Mouse (Mus musculus): ENCODE results near the gene Clrn2. TPM values are rescaled to one million over a fixed set of nuclear protein-coding genes. Genes with fewer than 3 reads are reported as not detected.
A peak's percentile ranks its signal among the peaks of the same experiment; 100 is the strongest.

Clrn2 gene
- polyA plus RNA-seq, 1 experiment: not detected

DNA sequence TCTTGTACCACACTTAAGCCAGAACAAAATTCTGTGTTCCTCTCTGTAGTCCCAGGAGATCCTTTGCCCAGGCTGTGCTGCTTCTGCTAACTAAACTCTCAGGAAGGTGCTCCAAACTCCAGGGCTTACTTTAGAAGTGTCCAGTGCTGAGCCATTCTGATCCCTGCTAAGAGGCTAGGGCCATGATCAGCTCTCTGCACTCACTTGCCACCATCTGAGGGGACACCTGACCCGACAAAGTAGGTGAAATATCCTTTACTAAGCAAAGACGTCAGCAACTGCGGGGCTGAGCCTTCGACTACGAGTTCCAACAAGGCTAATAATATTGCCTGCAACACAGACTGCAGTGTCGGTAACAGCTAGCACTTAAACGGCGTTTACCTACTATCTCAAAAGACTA is 4.3 kb upstream of the Clrn2 start:
- TF ChIP-seq POLR2A (IDR thresholded peaks at IDR 0.05; ENCODE audit: borderline replicate concordance, extremely low read depth, low read depth, low read length) (no peak), CTCF (IDR thresholded peaks at IDR 0.05; ENCODE audit: insufficient read depth, low read length) (no peak)
- WGBS: 5% methylated on average over 8 of the region's 8 CpGs
- no peak overlapping the region for H3K4me3 ChIP-seq (replicated peaks; ENCODE audit: extremely low read depth, low read depth, low read length)

DNA sequence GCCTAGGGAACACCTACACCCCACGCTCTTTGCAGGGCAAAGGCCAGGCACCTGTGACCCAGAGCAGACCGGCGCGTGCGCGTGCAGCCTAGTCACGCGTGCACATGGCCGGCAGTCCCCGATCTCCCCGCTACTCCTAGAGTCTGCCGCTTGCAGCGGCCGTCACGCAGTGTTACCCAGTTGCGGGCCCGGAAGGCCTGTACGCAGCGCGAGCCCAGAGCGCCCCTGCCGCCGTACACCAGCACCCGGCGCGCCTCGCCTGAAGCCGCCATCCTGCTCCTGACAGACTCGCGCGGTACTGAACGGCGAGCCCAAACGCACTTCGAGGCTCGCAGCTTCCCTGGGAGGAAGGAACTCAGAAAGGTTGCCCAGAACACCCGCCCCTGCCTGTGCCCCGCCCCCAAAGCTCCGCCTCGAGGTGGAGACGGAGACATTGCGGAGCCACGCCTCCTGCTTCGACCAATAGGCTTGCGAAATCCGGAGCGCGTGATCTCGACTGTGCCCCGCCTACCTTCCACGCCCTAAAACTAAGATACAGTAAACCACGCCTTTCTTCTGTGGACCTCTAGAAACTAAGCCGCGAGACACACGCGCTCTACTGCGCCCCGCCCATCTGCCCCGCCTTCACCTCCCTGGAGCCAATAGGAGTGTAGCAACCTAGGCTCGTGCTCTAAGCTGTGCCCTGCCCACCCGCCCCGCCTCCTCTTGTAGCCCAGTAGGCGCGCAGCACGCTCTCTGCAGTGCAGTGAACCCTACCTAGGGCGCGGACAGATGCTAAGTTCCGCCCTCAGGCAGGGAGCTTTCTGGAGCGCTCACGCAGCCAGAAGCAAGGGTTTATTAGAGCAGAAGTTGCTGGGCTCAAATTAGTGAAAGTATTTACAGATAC is 3.5 kb upstream of the Clrn2 start, which contains the start of gene Qdpr:
Gene Qdpr (minus strand): TSS at position 406 of the 886 bp plus-strand sequence.
- TF ChIP-seq CTCF (IDR thresholded peaks at IDR 0.05; ENCODE audit: insufficient read depth, low read length): no peak
- TF ChIP-seq POLR2A (IDR thresholded peaks at IDR 0.05; ENCODE audit: borderline replicate concordance, extremely low read depth, low read depth, low read length): peak; percentile 77; the same call in 1 of the 2 replicates
- under 1% methylated on average over 70 of the region's 70 CpGs for WGBS

More for the DNA sequence above, 4.3 kb upstream of the Clrn2 start:
- 0 out of 2 replicates have a peak, but pooled peaks cover 2% of the 10 kb centered on the region for H3K4me1 ChIP-seq (ENCODE audit: control insufficient read depth, insufficient read depth, low read length)
- peak; percentile 8 for DNase-seq

DNA sequence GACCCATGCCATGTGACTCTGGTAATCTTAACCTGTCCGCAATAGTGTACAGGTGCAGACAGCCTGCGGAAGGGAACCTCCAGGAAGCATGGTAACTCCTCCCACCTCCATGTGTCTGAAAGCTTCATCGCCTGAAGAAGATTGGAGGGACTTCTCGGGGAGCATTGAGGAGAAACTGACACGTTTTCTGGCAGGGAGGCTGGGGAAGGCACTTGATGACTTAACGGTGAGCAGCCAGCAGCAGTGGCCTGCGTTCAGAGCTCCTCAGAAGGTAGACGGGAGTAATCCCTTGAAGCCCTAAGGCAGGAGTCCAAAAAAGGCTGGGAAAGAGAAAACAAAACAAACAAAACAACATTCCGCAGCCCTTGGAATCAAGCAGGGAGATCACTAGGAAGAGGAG is 905 bp downstream of the Clrn2 start:
- Histone ChIP-seq H3K4me1 (ENCODE audit: control insufficient read depth, insufficient read depth, low read length) (no peaks in the 10 kb centered on the region), H3K4me3 (replicated peaks; ENCODE audit: extremely low read depth, low read depth, low read length) (no peak overlapping the region)
- WGBS: 31% methylated on average over 9 of the region's 9 CpGs
- TF ChIP-seq CTCF (IDR thresholded peaks at IDR 0.05; ENCODE audit: insufficient read depth, low read length): no peak
- TF ChIP-seq POLR2A (IDR thresholded peaks at IDR 0.05; ENCODE audit: borderline replicate concordance, extremely low read depth, low read depth, low read length): no peak
- DNase-seq: no peak

More for the DNA sequence above, 3.5 kb upstream of the Clrn2 start, which contains the start of gene Qdpr:
- Histone ChIP-seq H3K4me3 (replicated peaks; ENCODE audit: extremely low read depth, low read depth, low read length) (peak within 1 kb of the TSS; percentile 58), H3K4me1 (ENCODE audit: control insufficient read depth, insufficient read depth, low read length) (0 out of 2 replicates have a peak, but pooled peaks cover 2% of the 10 kb centered on the region)
- DNase-seq: peak; percentile 89

DNA sequence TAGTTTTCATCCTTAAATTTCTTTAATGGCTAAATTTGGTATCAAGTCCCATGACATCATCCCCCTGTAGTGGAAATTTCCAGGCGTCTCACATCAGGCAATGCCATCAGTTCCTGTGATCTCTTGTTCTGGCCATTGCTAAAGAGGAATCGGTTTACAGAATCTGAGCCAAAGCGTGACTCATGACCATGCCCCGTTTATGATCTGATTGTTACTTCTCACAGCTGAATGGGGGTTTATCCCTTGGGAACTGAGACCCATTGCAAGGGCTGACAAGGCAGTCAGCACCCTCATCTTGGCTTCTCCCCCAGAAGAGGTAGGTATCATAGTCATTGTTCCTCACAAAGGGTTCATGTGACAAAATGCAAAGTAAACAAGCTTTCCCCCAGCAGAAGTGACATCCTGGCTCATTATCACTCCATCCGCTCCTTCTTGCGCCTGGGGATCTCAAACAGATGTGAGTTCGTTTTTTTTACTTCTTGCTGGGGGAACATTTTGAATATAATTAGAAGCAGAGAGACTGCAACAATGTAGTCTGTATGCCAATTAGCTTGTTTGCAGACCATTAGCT is 19.4 kb downstream of the Clrn2 start:
- TF ChIP-seq POLR2A (IDR thresholded peaks at IDR 0.05; ENCODE audit: borderline replicate concordance, extremely low read depth, low read depth, low read length) (no peak), CTCF (IDR thresholded peaks at IDR 0.05; ENCODE audit: insufficient read depth, low read length) (no peak)
- 18% methylated on average over 7 of the region's 7 CpGs for WGBS
- no peak overlapping the region for H3K4me3 ChIP-seq (replicated peaks; ENCODE audit: extremely low read depth, low read depth, low read length)
- H3K4me1 ChIP-seq (ENCODE audit: control insufficient read depth, insufficient read depth, low read length): no peaks in the 10 kb centered on the region
- DNase-seq: no peak

DNA sequence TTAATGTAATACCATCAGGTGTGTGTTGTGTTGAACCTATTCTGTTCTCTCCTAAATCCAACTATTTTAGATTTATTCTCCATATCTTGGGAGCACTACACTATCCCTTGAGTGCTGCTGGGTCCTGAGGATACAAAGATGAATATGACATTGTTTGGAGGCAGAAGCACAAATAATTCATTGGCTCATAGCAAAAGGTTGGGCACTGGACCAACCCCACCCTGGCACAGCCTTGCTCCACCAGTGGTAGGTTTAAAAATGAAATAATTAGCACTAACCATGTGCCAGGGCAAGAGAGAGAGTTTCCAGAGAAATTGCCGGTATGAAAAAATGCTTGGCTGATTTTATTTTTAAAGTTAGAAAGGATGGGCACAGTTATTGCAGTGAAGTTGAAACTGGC is 20.0 kb downstream of the Clrn2 start:
- H3K4me1 ChIP-seq (ENCODE audit: control insufficient read depth, insufficient read depth, low read length): no peaks in the 10 kb centered on the region
- WGBS: 51% methylated on average over 1 of the region's 1 CpGs
- H3K4me3 ChIP-seq (replicated peaks; ENCODE audit: extremely low read depth, low read depth, low read length): no peak overlapping the region
- TF ChIP-seq CTCF (IDR thresholded peaks at IDR 0.05; ENCODE audit: insufficient read depth, low read length): no peak
- no peak for TF ChIP-seq POLR2A (IDR thresholded peaks at IDR 0.05; ENCODE audit: borderline replicate concordance, extremely low read depth, low read depth, low read length)
- DNase-seq: no peak

DNA sequence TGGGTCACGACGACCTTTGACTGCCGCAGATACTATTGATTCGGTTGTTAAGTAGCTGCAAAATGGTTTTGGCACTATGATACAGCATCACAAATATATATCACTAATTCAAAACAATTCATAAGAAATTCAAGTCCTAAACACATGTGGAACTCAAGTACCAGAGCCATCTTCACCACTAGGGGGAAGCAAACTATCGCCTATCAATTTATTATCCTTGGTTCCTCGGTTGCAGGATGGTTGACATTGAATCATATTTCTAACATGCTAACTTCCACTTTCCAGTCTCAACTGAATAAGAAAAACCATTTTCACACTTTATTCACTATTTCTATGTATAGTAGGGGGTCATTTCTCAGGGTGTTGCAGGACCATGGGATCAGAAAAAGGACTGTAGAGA is 20.7 kb downstream of the Clrn2 start:
- DNase-seq: no peak
- WGBS: 22% methylated on average over 6 of the region's 6 CpGs

DNA sequence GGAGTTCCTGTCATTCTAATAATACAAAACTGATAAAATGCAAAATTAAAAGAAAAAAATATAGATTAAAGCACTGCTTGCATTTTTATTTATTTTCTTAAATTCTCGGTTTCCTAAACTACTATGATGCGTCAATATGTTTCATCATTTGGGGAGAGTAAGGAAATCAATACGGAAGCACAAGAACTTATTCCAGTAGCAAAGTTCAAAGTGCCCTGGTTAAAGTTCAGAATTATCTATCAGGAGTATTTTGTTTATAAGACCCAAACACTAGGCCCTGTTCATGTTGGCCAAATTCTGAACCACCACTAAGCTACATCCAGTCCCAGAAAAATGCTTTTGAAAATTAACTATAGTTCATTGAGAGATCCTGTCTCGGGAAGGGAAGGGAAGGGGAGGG is 21.2 kb downstream of the Clrn2 start:
- Histone ChIP-seq H3K4me1 (ENCODE audit: control insufficient read depth, insufficient read depth, low read length) (no peaks in the 10 kb centered on the region), H3K4me3 (replicated peaks; ENCODE audit: extremely low read depth, low read depth, low read length) (no peak overlapping the region)
- TF ChIP-seq POLR2A (IDR thresholded peaks at IDR 0.05; ENCODE audit: borderline replicate concordance, extremely low read depth, low read depth, low read length) (no peak), CTCF (IDR thresholded peaks at IDR 0.05; ENCODE audit: insufficient read depth, low read length) (no peak)
- WGBS: 68% methylated on average over 3 of the region's 4 CpGs
- DNase-seq: no peak

More for the DNA sequence above, 20.7 kb downstream of the Clrn2 start:
- TF ChIP-seq POLR2A (IDR thresholded peaks at IDR 0.05; ENCODE audit: borderline replicate concordance, extremely low read depth, low read depth, low read length): no peak
- TF ChIP-seq CTCF (IDR thresholded peaks at IDR 0.05; ENCODE audit: insufficient read depth, low read length): peak; percentile 55; the same call in 1 of the 2 replicates
- no peak overlapping the region for H3K4me3 ChIP-seq (replicated peaks; ENCODE audit: extremely low read depth, low read depth, low read length)
- H3K4me1 ChIP-seq (ENCODE audit: control insufficient read depth, insufficient read depth, low read length): no peaks in the 10 kb centered on the region

DNA sequence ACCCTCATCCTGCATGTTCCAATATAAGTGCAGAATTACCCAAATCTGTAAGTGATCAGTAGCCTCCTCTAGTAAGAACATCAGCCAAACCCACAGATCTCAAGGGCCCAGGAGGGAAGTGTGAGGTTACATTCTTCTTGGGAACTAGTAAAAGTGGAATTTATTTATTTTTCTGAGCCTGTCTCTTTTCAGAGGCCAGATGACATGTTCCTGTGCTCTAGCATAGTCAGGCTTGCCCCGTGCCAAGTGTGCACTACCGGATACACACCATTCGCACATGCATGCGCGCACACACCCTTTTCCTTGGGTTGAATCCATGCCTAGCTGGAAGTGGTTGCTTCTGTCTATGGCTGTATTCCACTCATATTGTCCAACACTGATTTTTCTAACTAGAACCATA is 22.2 kb downstream of the Clrn2 start:
- Histone ChIP-seq H3K4me3 (replicated peaks; ENCODE audit: extremely low read depth, low read depth, low read length) (no peak overlapping the region), H3K4me1 (ENCODE audit: control insufficient read depth, insufficient read depth, low read length) (no peaks in the 10 kb centered on the region)
- no peak for DNase-seq
- TF ChIP-seq CTCF (IDR thresholded peaks at IDR 0.05; ENCODE audit: insufficient read depth, low read length): no peak
- TF ChIP-seq POLR2A (IDR thresholded peaks at IDR 0.05; ENCODE audit: borderline replicate concordance, extremely low read depth, low read depth, low read length): no peak
- 66% methylated on average over 5 of the region's 5 CpGs for WGBS

DNA sequence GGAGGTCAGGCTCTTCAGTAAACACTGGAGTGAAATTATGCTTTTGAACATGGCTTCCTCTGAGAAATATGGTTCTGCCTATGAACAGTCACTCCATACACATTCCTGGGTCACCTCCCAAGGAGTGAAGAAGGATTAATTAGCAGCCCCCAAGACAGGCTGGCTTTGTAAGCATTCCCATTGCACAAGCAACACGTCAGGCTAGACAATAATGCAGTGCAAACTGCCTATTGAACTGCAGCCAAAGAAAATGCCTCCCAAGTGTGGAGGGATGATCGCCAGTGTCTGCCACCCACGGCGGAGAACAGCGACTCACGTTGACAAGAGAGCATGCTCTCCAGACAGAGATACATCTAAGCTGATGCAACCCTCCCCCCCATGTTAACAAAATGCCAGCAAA is 22.7 kb downstream of the Clrn2 start:
- WGBS: 42% methylated on average over 6 of the region's 6 CpGs
- TF ChIP-seq CTCF (IDR thresholded peaks at IDR 0.05; ENCODE audit: insufficient read depth, low read length): no peak
- no peak for TF ChIP-seq POLR2A (IDR thresholded peaks at IDR 0.05; ENCODE audit: borderline replicate concordance, extremely low read depth, low read depth, low read length)

More for the DNA sequence above, 22.7 kb downstream of the Clrn2 start:
- H3K4me3 ChIP-seq (replicated peaks; ENCODE audit: extremely low read depth, low read depth, low read length): no peak overlapping the region
- no peak for DNase-seq
- no peaks in the 10 kb centered on the region for H3K4me1 ChIP-seq (ENCODE audit: control insufficient read depth, insufficient read depth, low read length)
